Mouse (Mus musculus) intestine, embryonic 16.5 days (tissue): Measurements from ENCODE around the gene Acad12. TPM values are rescaled to one million over a fixed set of nuclear protein-coding genes. Genes with fewer than 3 reads are reported as not detected.
A peak's percentile ranks its signal among the peaks of the same experiment; 100 is the strongest.

Source experiments
- ATAC-seq: fragments of 200-750 bp; cut with Nextera tagmentation; 2 replicates; pipeline ENCODE4 v1.8.0; 2017; ENCODE audit warnings: moderate TSS enrichment, moderate library complexity
- H3K27ac ChIP-seq: fragments of 300-500 bp; sonication (generic); 2 replicates; pipeline ENCODE4 v1.5.1; 2014; ENCODE audit warnings: mild to moderate bottlenecking, low read length
- H3K27me3 ChIP-seq: fragments of 300-500 bp; sonication (generic); replicated peaks from 2 replicates; pipeline ENCODE4 v1.6.1; 2014; ENCODE audit warnings: low read length, control low read depth, mixed read lengths; ENCODE audit not compliant: control insufficient read depth, insufficient read depth
- H3K36me3 ChIP-seq: fragments of 300-500 bp; sonication (generic); 2 replicates; pipeline ENCODE4 v1.6.1; 2014; ENCODE audit warnings: low read length, control low read depth; ENCODE audit not compliant: control insufficient read depth, insufficient read depth
- H3K4me1 ChIP-seq: fragments of 300-500 bp; sonication (generic); 2 replicates; pipeline ENCODE4 v1.6.1; 2014; ENCODE audit warnings: low read length, control low read depth, mixed read lengths; ENCODE audit not compliant: control insufficient read depth, insufficient read depth
- H3K4me2 ChIP-seq: fragments of 300-500 bp; sonication (generic); 2 replicates; pipeline ENCODE4 v1.6.1; 2014; ENCODE audit warnings: low read depth, low read length, control low read depth
- H3K4me3 ChIP-seq: fragments of 300-500 bp; sonication (generic); 2 replicates; pipeline ENCODE4 v1.5.1; 2014; ENCODE audit warnings: mild to moderate bottlenecking, low read length
- H3K9ac ChIP-seq: fragments of 300-500 bp; sonication (generic); 2 replicates; pipeline ENCODE4 v1.6.1; 2014; ENCODE audit warnings: low read depth, low read length
- H3K9me3 ChIP-seq: fragments of 300-500 bp; sonication (generic); 2 replicates; pipeline ENCODE4 v1.6.1; 2016; ENCODE audit warnings: low read length, control low read depth; ENCODE audit not compliant: control insufficient read depth
- WGBS: fragments of 180-500 bp; shearing (Covaris S2); extraction: QIAGEN DNeasy Blood & Tissue Kit; methylation state at CpG from one replicate; pipeline ENCODE4 v1.1.7; 2014; 5-methylcytosine and 5-hydroxymethylcytosine counted together
- polyA plus RNA-seq: library from polyadenylated mRNA; unstranded; fragments of >200 nt; fragmentation: Nextera tagmentation; extraction: Ambion mirVana; gene quantifications from 2 replicates; pipeline ENCODE4 v1.2.1, GENCODE M21; 2015

The Acad12 gene
- polyA plus RNA-seq, result 4.5 and 5.3 TPM in 2 replicates

GRCm38 (mm10) chr5:121618592-121619513 is at the start of gene Acad12:
Gene Acad12, minus strand, starts transcription at chr5:121618938.
- H3K4me1 ChIP-seq, result no peaks in the 10 kb centered on the region; the same call in 1 of the 2 replicates
- H3K27me3 ChIP-seq, result no peaks in the 10 kb centered on the region
- peak; percentile 89 for ATAC-seq
- H3K4me2 ChIP-seq, result peak within 1 kb of the TSS; percentile 88
- H3K36me3 ChIP-seq, result no peaks in the 10 kb centered on the region
- peak within 1 kb of the TSS; percentile 61 for H3K4me3 ChIP-seq
- H3K9ac ChIP-seq, result peak within 1 kb of the TSS; percentile 74
- no peaks in the 10 kb centered on the region for H3K9me3 ChIP-seq
- WGBS, result 1% methylated on average over 57 of the region's 58 CpGs
- H3K27ac ChIP-seq, result peak within 1 kb of the TSS; percentile 59

DNA sequence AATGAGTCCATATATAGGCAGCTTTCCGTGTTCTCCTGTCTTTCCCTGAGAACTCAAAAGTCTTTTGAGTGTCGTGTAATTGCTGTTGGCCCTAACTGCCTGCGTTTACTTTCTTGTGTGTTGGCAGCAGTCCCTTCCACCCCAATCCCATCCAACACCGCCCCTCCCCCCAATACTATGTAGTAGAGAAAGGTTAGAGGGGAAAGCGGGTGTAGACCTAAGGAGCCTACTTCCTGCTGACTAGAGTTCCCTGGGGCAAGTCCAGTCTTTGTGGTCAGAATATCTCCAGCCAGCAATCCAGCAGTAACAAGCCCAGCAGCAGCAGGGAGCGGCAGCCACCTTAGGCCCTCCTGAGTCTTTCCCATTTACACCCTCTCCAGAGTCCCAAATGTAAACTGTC is 49.7 kb upstream of the Acad12 start:
- Histone ChIP-seq H3K27ac (no peak overlapping the region), H3K9me3 (no peaks in the 10 kb centered on the region), H3K4me3 (no peak overlapping the region), H3K4me1 (no peaks in the 10 kb centered on the region), H3K27me3 (no peaks in the 10 kb centered on the region), H3K36me3 (peaks cover 7% of the 10 kb centered on the region), H3K9ac (no peak overlapping the region), H3K4me2 (no peak overlapping the region)
- ATAC-seq, result no peak
- WGBS, result 68% methylated on average over 6 of the region's 6 CpGs

GRCm38 (mm10) chr5:121667067-121667466 is 48.3 kb upstream of the Acad12 start:
- WGBS, result 81% methylated on average over 4 of the region's 4 CpGs

GRCm38 (mm10) chr5:121664971-121665370 is 46.2 kb upstream of the Acad12 start:
- Histone ChIP-seq H3K27ac (no peak overlapping the region), H3K4me1 (peaks cover 7% of the 10 kb centered on the region; the same call in 1 of the 2 replicates), H3K9ac (no peak overlapping the region), H3K9me3 (no peaks in the 10 kb centered on the region), H3K27me3 (no peaks in the 10 kb centered on the region), H3K4me2 (no peak overlapping the region), H3K36me3 (peaks cover 12% of the 10 kb centered on the region), H3K4me3 (no peak overlapping the region)
- 96% methylated on average over 9 of the region's 9 CpGs for WGBS
- ATAC-seq, result no peak

More at GRCm38 (mm10) chr5:121667067-121667466, 48.3 kb upstream of the Acad12 start:
- no peak overlapping the region for H3K27ac ChIP-seq
- H3K4me1 ChIP-seq, result no peaks in the 10 kb centered on the region
- H3K9ac ChIP-seq, result no peak overlapping the region
- ATAC-seq, result no peak
- H3K4me2 ChIP-seq, result no peak overlapping the region
- H3K9me3 ChIP-seq, result no peaks in the 10 kb centered on the region
- peaks cover 12% of the 10 kb centered on the region for H3K36me3 ChIP-seq
- H3K4me3 ChIP-seq, result no peak overlapping the region
- H3K27me3 ChIP-seq, result no peaks in the 10 kb centered on the region

- Histone ChIP-seq H3K27ac (no peak overlapping the region), H3K27me3 (no peaks in the 10 kb centered on the region), H3K9ac (no peak overlapping the region), H3K9me3 (no peaks in the 10 kb centered on the region), H3K36me3 (peaks cover 12% of the 10 kb centered on the region), H3K4me3 (no peak overlapping the region), H3K4me2 (no peak overlapping the region), H3K4me1 (peaks cover 7% of the 10 kb centered on the region; the same call in 1 of the 2 replicates)
- no peak for ATAC-seq
- 88% methylated on average over 6 of the region's 6 CpGs for WGBS
These were observed 45.3 kb upstream of the Acad12 start for GRCm38 (mm10) chr5:121664078-121664477.

DNA sequence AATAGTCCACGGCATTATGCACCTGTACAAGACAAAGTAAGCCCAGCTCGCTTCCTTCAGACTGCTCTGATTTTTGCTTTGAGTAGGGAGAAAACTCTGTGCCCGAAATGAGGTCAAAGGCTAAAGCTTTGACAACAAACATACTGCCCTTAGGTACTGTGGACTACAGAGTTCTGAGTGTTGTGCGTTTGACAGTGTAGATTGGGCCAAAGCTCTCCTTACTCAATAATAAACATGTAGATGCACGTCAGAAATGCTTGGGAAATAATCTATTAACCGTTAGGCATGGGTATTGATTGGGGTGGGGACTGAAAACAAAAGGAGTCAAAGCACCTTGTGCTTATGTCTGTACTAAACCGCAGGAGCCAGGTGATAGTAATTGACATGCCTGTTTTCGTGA is 44.7 kb upstream of the Acad12 start:
- H3K4me1 ChIP-seq, result peaks cover 7% of the 10 kb centered on the region; the same call in 1 of the 2 replicates
- H3K9ac ChIP-seq, result no peak overlapping the region
- no peaks in the 10 kb centered on the region for H3K27me3 ChIP-seq
- H3K27ac ChIP-seq, result no peak overlapping the region
- WGBS, result 81% methylated on average over 8 of the region's 8 CpGs
- no peak for ATAC-seq
- H3K4me3 ChIP-seq, result no peak overlapping the region
- no peak overlapping the region for H3K4me2 ChIP-seq
- H3K36me3 ChIP-seq, result peaks cover 12% of the 10 kb centered on the region
- no peaks in the 10 kb centered on the region for H3K9me3 ChIP-seq

- no peak for ATAC-seq
- no peaks in the 10 kb centered on the region for H3K27me3 ChIP-seq
- H3K9me3 ChIP-seq, result no peaks in the 10 kb centered on the region
- H3K27ac ChIP-seq, result no peak overlapping the region
- WGBS, result 82% methylated on average over 5 of the region's 5 CpGs
- H3K4me1 ChIP-seq, result peaks cover 7% of the 10 kb centered on the region; the same call in 1 of the 2 replicates
- H3K36me3 ChIP-seq, result peaks cover 12% of the 10 kb centered on the region; the same call in 1 of the 2 replicates
- peak overlapping the region; percentile 72 for H3K4me2 ChIP-seq
- H3K4me3 ChIP-seq, result peak overlapping the region; percentile 97
- H3K9ac ChIP-seq, result peak overlapping the region; percentile 96
These were observed 42.8 kb upstream of the Acad12 start for GRCm38 (mm10) chr5:121661494-121661893.

DNA sequence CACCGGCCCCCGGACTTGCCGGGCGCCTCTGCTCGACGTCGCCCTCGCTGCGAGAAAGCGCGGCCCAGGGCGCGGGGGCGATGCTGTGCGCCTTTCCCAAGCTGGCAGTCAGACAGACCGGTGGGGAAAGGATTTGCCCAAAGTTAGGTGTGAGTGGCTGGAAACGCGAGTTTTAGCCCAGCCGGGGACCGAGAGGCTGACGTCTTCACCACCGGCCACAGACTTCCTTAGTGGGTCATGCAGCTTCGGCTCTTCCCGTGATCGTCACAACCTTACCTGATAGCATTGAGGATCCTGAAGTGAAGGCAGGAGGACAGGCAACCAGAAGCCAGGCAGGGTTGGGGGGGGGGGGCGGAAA is 42.1 kb upstream of the Acad12 start:
- under 1% methylated on average over 26 of the region's 26 CpGs for WGBS
- Histone ChIP-seq H3K27ac (peak overlapping the region; percentile 39), H3K36me3 (peaks cover 8% of the 10 kb centered on the region; the same call in 1 of the 2 replicates), H3K4me2 (peak overlapping the region; percentile 72), H3K27me3 (no peaks in the 10 kb centered on the region), H3K4me3 (peak overlapping the region; percentile 97), H3K4me1 (peaks cover 7% of the 10 kb centered on the region; the same call in 1 of the 2 replicates), H3K9ac (peak overlapping the region; percentile 96), H3K9me3 (no peaks in the 10 kb centered on the region)
- ATAC-seq, result peak; percentile 28

- peaks cover 8% of the 10 kb centered on the region; the same call in 1 of the 2 replicates for H3K36me3 ChIP-seq
- no peaks in the 10 kb centered on the region for H3K27me3 ChIP-seq
- H3K4me1 ChIP-seq, result peaks cover 7% of the 10 kb centered on the region; the same call in 1 of the 2 replicates
- peak within 1 kb of the TSS; percentile 72 for H3K4me2 ChIP-seq
- peak within 1 kb of the TSS; percentile 50 for H3K27ac ChIP-seq
- ATAC-seq, result peak; percentile 94
- H3K4me3 ChIP-seq, result peak within 1 kb of the TSS; percentile 97
- 1% methylated on average over 76 of the region's 85 CpGs for WGBS
- H3K9ac ChIP-seq, result peak within 1 kb of the TSS; percentile 96
- no peaks in the 10 kb centered on the region for H3K9me3 ChIP-seq
These were observed 41.5 kb upstream of the Acad12 start, which contains the start of the genes Acad10 and Brap for GRCm38 (mm10) chr5:121660059-121660896. Gene Acad10, minus strand, starts transcription at chr5:121660514. Gene Brap, plus strand, starts transcription at chr5:121660563.
